ENCODE assay signal across 10 mouse cellular contexts in the genomic region with DNA sequence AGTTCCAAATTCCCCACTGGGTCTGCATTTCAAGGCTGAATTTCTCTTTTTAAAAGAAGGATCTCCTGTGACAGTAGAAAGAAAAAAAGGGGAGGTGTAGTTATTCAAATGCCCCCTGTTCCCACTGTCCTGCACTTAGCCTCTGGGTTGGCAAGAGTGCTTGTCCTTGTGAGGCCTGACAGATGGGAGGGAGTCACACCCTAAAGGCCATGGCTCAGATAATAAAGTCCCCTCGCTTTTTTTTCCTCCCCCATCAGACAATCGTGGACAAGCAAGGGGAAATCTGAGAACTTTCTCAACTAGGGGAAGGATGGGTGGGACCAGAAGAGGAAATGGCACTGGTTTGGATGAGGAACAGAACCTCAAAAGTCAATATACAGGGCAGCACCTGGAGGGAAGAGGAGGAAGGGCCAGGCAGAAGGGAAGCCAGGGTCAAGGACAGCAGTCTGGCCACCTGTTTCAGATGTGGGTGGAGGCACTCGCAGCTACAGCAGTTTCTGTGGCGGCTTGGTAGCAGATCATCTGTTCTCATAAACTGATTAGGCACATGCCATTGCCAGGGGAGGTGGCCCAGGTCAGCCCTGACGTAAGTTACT.
A peak's percentile ranks its signal among the peaks of the same experiment; 100 is the strongest.
DNase-seq lines count a peak whose midpoint lies in the region; ATAC-seq lines count a peak whose summit lies in the region.
"Had no signal": no experiment of that assay in that cellular context is flagged by ENCODE, and none has a peak within 500 bp of the region (broad histone marks: within the 10 kb centered on the region; RNA-seq: fewer than 3 reads in every experiment).

No protein-coding gene starts in this region.

- no peak overlapping the region for H3K9ac ChIP-seq in liver, embryonic 11.5 days (ENCODE audit: low read depth, low read length)
- H3K9ac ChIP-seq in heart, embryonic 15.5 days, result no peak overlapping the region
- H3K9ac ChIP-seq: embryonic facial prominence, embryonic 13.5 days; forebrain, embryonic 15.5 days; limb, embryonic 15.5 days had no signal

- no peak overlapping the region for H3K4me2 ChIP-seq in liver, embryonic 11.5 days
- H3K4me2 ChIP-seq in heart, embryonic 15.5 days, result no peak overlapping the region
- H3K4me2 ChIP-seq: embryonic facial prominence, embryonic 13.5 days; forebrain, embryonic 15.5 days; limb, embryonic 15.5 days had no signal

- DNase-seq in liver, embryonic 11.5 days (ENCODE audit: low spot score), result peak; percentile 18
- no peak for DNase-seq in liver
- peak; percentile 13 to 40 for DNase-seq in adrenal gland, postnatal 36 days
- DNase-seq in kidney, postnatal 25 days, result peak; percentile 26 to 68
- DNase-seq in left cerebral cortex, adult 9 months (ENCODE audit: low spot score in 2 of 2), result no peak
- DNase-seq in left cerebral cortex, adult 18-20 months (ENCODE audit: low spot score in 2 of 2), result no peak

- H3K36me3 ChIP-seq in liver, embryonic 11.5 days (ENCODE audit: control insufficient read depth, insufficient read depth, low read length), result no peaks in the 10 kb centered on the region
- H3K36me3 ChIP-seq in heart, embryonic 15.5 days, result no peaks in the 10 kb centered on the region
- H3K36me3 ChIP-seq: embryonic facial prominence, embryonic 13.5 days; forebrain, embryonic 15.5 days; limb, embryonic 15.5 days had no signal

- H3K9me3 ChIP-seq in liver, embryonic 11.5 days (ENCODE audit: control insufficient read depth, low read length), result no peaks in the 10 kb centered on the region
- no peaks in the 10 kb centered on the region for H3K9me3 ChIP-seq in heart, embryonic 15.5 days (replicated peaks)
- H3K9me3 ChIP-seq: embryonic facial prominence, embryonic 13.5 days; forebrain, embryonic 15.5 days; limb, embryonic 15.5 days had no signal

- ATAC-seq in liver, embryonic 11.5 days (replicated peaks; ENCODE audit: low FRiP score), result no peak
- ATAC-seq in heart, embryonic 15.5 days (replicated peaks; ENCODE audit: insufficient number of reproducible peaks, insufficient read depth, low FRiP score, low read depth), result 0 out of 2 replicates have a peak, but pooled peaks have one; percentile 31

- no peak overlapping the region for H3K4me3 ChIP-seq in liver, embryonic 11.5 days (ENCODE audit: low read depth, low read length)
- no peak overlapping the region for H3K4me3 ChIP-seq in heart, embryonic 15.5 days
- H3K4me3 ChIP-seq: embryonic facial prominence, embryonic 13.5 days; forebrain, embryonic 15.5 days; limb, embryonic 15.5 days had no signal

- no peak overlapping the region for H3K27ac ChIP-seq in liver, embryonic 11.5 days (ENCODE audit: low read depth, low read length)
- no peak overlapping the region for H3K27ac ChIP-seq in heart, embryonic 15.5 days
- H3K27ac ChIP-seq: embryonic facial prominence, embryonic 13.5 days; forebrain, embryonic 15.5 days; limb, embryonic 15.5 days had no signal

- 37% methylated on average over 5 of the region's 5 CpGs for WGBS in liver, embryonic 11.5 days
- WGBS in heart, embryonic 15.5 days, result 40% methylated on average over 5 of the region's 5 CpGs

- H3K27me3 ChIP-seq in liver, embryonic 11.5 days (replicated peaks; ENCODE audit: control insufficient read depth, insufficient read depth, low read length), result no peaks in the 10 kb centered on the region
- no peaks in the 10 kb centered on the region for H3K27me3 ChIP-seq in heart, embryonic 15.5 days
- H3K27me3 ChIP-seq: embryonic facial prominence, embryonic 13.5 days; forebrain, embryonic 15.5 days; limb, embryonic 15.5 days had no signal

- H3K4me1 ChIP-seq in liver, embryonic 11.5 days (replicated peaks; ENCODE audit: control insufficient read depth, insufficient read depth, low read length), result no peaks in the 10 kb centered on the region
- H3K4me1 ChIP-seq in heart, embryonic 15.5 days (replicated peaks), result peaks cover 3% of the 10 kb centered on the region
- H3K4me1 ChIP-seq: embryonic facial prominence, embryonic 13.5 days; forebrain, embryonic 15.5 days; limb, embryonic 15.5 days had no signal

Comparison
In these comparisons a context has a peak if more than half of its experiments do, and no peak if none do; other contexts are left out.
1. DNase-seq: peak in liver, embryonic 11.5 days (single experiment), adrenal gland, postnatal 36 days (2 of 2) and kidney, postnatal 25 days (2 of 2); none in liver (single experiment), left cerebral cortex, adult 9 months (0 of 2) and left cerebral cortex, adult 18-20 months (0 of 2).